Mouse (Mus musculus): ENCODE measurements around the gene Efhb.

Gene Efhb

GRCm38 (mm10) chr17:53364111-53364510 lies 99.0 kb downstream of the Efhb start:
- DNase-seq (ENCODE audit: low read depth, low spot score), result no peak

All from ES-CJ7 (cell line).